Mouse (Mus musculus): ENCODE measurements around the gene Cfap70.

The Cfap70 gene

DNA sequence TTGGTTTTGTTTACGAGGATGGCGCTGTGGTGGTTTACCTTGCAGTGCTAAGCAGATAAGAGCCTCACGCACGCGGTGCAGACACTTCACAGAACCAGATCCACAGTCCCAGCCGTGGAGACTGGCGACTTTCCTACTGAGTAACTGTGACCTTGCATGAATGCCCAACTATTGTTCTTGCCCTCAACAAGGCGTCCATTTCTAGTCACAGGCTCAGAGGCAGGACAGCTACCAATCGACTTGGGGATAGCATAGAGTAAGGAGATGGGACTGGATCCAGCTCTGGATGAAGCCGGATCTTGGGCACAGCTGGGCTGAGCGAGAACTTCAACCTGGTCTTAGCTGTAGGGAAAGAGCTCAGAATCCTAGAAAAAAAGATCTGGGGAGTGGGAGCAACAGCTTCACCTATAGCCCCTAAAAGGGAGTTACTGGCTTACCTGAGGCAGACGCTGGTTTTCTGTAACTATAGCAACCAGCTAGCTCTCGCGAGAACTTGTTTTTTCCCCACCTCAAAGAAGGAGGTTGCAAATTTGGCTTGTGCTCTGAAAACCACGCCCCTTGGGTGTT is at the start of gene Cfap70:
Gene Cfap70 (minus strand): TSS at position 462 of the 567 bp plus-strand sequence.
- no peak for DNase-seq (ENCODE audit: low read depth)

DNA sequence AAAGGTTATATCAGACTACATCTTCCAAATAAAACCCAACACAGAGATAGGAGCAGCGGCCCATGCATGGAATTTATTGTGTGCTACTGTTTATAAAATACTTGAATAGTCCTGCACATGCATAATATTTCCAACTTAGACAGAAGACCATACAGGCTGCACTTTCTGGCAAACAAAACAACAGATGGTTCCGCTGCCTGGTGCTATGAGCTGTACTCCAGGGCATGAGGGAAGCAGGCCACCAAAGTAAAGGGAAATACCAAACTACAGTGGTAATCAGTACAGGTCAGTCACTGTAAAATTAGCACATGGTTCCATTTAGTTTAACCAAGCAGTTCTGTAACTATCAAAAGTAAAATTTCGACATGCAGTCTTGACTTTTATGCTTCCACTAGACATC is 48.0 kb upstream of the Cfap70 start:
- no peak for DNase-seq (ENCODE audit: low read depth)

DNA sequence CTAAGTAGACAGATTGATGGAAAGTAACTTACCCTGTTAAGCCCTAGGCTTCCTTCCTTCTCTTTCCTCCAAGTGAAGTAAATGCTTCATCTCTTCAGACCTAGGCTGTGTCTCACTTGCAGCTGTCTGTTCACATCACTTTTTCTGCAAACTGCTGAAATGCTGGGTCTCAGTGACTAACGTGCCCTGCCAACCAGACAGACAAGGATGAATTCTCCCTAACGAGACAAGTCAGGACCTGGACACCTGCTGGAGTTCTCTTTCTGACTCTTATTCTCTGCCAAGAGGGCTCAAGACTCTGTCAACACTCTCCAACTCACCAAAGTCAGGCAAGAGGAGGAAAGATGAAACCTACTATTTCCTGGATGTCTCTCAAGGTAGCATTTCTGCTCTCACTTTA is 44.6 kb upstream of the Cfap70 start, which contains the start of gene Mss51:
Gene Mss51 (minus strand): TSS at position 299 of the 400 bp plus-strand sequence.
- DNase-seq (ENCODE audit: low read depth), result no peak

DNA sequence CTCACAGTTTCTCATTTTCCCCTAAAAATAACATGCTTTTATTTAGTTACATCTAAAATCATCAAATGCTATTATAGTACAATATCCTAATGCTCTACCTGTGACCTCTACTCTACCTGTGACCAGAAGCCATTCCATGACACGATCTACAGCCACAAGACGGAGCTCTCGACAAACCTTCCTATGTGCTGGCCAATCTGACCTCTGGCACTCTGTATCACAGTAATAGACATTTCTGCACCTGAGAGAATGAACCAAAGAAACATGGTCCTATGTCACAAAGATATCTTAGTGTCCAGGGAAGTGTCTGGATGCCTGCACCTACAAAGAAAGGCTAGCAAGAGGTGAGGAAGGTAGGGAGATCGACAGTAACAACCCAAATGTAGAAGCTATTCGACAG is 34.0 kb upstream of the Cfap70 start:
- no peak for DNase-seq (ENCODE audit: low read depth)

DNA sequence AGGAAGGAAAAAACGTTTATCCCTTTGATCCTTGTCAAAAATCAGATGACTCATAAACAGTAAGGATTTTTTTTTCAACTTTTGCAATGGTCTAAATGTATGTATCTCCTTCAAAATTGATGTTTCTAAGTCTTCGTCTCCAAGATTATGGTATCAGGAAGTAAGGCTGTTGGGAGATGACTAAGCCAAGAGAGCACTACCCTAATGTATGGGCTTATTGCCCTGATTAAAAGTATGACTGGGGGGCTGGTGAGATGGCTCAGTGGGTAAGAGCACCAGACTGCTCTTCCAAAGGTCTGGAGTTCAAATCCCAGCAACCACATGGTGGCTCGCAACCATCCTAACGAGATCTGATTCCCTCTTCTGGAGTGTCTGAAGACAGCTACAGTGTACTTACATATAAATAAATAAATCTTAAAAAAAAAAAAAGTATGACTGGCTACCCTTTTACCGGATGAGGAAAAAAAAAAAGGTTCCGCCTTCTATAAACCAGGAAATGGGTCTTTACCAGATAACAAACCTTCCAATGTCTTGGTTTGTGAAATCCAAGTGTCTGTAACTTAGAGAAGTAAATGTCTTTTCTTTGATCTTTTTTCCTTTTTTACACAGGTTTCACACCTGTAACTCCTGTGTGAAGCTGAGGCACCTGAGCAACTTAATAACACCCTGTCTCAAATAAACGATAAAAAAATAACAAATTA is 30.2 kb upstream of the Cfap70 start:
- no peak for DNase-seq (ENCODE audit: low read depth)

DNA sequence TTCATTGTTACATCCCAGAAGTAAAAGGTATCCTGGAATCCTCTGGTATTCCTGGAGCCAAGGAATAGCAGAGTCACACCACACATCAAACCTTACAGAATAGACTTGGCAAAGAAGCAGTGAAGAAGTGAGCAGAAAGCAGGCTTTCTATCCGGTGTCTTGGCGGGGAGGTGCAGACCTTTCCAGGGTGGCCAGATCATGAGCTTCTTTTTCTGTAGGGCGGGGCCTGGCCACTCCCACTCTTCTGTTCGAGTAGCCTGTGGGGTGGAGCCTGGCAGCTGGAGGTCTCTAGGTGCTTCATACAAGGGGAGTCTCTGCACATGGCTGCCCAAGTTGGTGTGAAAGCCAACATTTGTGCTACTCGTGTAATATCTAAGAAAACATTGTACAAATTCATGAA is 29.2 kb upstream of the Cfap70 start:
- DNase-seq (ENCODE audit: low read depth), result no peak

DNA sequence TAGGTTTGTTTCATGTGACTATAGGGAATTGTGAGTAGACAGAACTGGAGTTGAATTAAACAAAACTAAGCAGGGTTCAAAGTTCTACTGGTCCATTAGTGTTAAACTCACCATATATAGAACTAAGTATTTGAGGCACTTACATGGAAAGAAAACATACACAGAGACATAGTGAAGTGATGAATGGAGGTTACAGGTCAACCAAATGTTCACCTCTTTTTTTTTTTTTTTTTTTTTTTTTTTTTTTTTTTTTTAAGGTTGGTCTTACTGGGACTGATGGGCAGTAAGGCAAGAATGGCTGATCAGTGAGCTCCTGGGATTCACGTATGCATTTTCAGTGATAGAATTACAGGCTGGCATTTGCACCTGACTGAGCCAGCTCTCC is 28.2 kb upstream of the Cfap70 start:
- no peak for DNase-seq (ENCODE audit: low read depth)

DNA sequence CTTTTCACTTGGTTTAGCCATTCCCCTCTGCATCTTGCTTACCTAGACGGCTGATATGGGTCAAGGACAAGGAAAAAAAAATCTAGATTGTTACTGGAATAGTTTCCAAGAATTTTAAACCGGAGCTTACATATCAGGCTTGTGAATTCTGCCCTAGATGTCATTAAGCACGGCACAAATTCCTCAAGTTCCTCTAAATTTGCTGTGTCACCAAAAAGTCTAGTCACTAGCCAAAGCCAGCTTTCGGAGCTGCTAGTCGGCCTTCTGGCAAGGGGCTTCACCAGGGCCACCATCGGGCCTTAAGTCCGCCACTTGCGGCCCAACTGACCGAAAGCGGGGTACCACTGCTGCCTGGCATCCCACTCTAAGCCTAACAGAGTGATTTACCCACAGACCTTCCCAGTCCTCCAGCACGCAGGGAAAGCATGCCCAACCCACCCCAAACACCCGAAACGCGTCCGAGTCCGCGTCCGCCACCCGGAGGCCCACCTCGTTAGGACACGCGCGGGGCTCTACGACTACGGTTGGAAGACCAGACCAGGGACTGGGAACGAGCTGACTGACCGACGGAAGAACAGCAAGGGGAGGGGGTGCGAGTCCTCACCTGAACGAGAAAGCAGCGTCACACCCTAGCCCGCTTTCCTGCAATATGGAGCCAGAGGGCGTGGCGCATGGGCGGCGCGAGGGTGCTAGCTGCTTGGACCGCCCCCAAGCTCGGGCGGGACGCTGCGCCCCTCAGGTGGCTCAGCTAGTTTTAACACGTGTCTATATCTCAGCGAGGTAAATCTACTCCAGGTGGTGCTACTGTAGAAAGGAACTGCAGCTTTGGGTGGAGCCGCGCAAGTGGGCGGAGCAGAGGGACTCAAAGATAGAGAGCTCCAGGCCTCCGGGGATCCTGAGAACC is 27.5 kb upstream of the Cfap70 start, which contains the start of gene Anxa7:
Gene Anxa7 (minus strand): TSS at position 843 of the 904 bp plus-strand sequence.
- peak; percentile 40 for DNase-seq (ENCODE audit: low read depth)

DNA sequence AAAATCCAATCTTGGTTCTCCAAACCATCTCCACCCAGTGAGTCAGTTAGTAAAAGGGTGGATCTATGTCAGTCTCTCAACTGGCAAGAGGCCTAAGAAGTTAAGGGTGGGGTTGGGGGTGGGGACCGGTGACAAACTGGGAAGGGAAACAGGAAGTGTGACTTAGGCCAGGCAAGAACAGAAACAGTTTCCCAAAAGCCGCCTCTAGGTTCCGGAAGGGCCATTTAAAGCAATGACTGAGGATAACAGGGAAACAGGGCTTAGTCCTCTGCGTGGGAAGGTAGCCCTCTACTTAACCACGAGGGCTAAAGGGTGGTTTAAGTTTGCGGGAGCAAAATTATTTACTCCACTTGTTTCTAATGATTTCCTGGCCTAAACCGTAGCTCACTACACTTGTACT is 26.8 kb upstream of the Cfap70 start:
- peak; percentile 63 for DNase-seq (ENCODE audit: low read depth)

DNA sequence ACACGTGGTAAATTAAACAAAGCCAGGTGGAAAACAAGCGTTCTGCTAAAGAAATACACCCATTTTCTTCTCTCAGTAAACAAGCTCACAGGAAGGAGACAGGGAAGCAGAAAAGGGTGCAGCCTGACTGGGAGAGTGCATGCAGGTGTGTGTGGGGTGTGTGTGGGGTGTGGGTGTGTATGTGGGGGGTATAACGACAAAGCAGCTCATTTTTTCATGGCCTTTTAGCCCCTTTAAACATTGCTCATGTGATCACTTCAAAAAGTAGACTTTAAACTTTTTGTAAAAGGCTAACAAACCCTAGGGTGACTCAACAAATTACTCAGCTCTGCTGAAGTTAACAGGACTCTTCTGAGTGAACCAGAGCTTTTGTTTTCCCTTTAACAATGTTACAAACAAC is 26.4 kb upstream of the Cfap70 start:
- DNase-seq (ENCODE audit: low read depth), result no peak

DNA sequence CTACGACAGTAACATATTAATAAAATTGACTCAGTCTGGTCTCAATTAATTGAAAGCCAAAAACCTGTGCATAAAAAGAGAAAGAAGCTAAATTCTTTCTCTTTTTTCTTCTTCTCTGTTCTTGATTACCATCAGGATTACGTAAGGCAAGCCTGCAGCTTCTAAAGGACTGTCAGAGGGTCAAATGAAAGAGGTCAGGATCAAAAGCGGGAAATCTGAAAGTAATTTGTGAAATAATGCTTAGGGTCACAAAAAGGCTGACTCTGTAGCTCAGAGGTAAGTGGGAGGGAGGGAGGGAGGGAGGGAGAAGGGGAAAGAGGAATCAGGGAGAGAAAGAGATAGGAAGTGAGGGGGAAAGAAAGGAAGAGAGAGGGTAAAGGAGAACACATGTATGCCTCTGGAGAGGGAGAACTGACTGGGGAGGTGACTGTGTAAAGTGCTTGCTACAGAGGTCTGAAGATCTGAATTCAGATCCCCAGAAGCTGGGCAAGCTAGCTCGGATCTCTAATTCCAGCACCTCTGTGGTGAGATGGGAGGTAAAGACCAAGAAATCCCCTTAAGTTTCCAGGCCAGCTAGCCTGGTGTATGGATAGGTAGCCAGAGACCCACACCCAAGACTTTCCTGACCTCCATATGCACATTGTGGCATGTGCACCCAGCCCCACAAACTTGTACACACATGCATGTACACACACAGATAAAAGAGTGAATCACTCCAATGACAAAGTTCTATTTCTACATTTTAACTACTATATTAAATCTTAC is 25.4 kb upstream of the Cfap70 start:
- no peak for DNase-seq (ENCODE audit: low read depth)

DNA sequence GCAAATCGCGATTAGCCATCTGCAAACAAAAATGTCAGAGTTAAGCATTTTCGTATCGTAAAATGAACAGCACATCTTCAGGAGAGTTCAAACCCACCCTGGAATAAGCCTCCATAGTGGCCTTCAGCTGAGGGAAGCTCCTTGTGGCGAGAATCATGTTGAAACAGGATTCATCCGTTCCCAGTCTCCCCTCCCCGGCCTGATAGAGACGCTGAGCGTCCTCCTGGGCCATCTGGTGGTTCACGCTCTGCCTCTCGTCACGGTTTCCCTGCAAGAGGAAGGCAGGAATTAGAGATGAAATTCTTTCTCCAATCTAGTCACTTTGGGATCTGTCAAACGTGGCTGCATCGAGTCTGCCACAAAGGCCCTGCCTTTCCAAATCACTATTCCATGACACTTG is 8.2 kb upstream of the Cfap70 start:
- DNase-seq (ENCODE audit: low read depth), result no peak

DNA sequence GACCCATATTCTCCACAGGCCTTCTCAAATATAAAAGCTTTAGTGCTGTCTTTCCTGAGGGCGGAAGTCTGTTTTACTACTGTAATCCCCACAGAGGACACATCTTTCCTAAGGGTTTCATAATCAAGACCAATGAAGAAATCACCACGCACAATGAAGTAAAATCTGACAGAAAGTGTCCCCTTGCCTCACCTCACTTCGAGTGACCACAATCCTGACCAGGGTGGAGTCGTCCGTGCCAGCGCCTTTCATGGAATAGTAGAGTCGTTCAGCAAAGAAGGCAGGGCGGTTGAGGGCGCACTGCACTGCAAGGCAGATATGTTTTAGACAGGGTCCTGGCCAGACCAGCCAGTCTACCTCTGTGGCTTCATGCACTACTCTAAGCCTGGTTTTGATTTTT is 6.4 kb upstream of the Cfap70 start:
- DNase-seq (ENCODE audit: low read depth), result no peak

DNA sequence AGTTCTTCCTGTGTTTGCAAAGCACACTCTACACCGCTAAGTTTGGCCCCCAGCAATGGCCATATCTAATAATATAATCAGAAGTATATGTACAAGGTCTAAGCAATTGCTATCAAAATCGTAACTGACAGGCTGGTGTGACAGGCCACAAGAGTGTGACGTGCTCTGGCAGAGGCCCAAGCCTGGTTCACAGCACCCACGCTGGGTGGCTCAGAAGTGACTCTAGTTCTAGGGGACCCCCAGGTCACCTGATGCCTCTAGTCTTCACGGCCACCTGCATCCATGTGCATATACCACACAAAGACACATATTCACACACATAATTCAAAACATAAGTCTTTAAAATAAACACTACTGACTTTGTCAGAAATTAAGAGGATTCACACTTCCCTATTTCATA is 903 bp upstream of the Cfap70 start:
- DNase-seq (ENCODE audit: low read depth), result no peak

DNA sequence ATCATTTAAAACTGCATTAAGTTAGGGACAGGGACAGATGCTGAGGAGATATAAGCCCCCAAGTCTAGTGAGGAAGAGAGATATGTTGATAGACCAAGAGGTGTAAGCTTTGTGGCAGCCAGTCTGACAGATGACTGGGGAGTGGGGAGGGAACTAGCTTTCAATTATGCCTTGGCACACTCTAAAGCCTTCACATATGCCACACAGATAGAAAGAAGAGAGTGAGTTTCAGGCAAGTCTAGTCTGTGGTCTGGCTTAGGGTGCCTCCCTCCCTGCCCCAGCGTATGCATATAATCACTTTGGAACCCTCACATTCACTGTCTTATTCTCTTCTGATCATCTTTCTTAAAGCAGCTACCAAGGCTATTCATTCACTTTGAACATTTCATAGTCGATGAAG is 724 bp downstream of the Cfap70 start:
- no peak for DNase-seq (ENCODE audit: low read depth)

DNA sequence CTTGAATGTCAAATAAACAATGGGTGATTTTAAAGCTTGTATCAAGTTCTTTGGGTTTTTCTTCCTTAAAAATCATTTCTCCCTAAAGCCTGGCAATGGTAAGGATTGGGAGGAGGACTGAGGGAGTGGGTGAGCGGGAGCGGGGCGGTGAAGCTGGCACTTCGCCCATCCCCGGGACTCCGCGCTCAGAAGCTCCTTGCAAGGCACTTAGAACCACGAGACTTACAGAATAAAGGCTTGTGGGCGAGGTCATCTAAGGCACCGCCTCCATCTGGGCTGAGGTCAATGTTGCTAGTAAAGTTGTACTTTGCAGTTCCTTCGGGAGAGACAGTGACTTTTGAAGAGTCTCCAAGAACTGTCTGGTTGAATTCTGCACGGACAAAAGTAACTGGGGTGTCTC is 4.8 kb downstream of the Cfap70 start:
- no peak for DNase-seq (ENCODE audit: low read depth)

DNA sequence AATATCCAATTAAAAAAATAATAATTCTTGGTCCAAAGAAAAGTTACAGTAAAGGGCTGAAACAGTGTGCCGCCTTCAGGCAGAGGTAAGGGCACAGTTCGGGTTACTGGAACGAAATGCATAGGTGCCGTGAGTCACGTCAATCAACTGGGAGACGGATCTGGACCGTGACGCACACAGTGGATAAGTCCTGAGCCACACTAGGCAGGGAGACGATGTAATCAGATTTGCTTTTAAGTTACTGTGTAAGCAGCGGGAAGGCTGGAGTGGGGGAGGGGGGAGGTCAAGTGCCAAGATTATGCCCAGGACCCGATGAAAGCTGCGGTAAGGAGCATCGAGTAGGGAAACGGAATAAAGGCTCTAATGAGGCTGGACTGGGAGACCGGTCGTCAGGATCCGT is 9.8 kb downstream of the Cfap70 start:
- DNase-seq (ENCODE audit: low read depth), result no peak

DNA sequence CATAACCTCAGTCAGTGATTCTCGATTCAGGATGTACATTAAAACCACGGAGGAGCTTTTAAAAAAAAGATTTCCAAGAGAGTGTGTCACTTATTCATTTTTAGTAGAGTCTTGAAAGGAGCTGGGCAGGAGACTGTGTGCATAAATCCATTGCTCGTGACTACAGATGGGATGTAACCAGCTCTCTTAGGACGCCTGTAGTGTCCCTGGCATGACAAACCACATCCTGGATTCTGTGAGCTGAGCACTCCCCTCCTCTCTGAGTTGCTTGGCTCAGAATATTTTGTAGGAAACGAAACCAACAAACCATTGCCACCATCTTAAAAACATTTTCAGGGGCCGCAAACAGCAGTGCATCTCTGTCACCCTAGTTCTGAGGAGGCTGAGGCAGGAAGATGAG is 15.1 kb downstream of the Cfap70 start:
- DNase-seq (ENCODE audit: low read depth), result no peak

DNA sequence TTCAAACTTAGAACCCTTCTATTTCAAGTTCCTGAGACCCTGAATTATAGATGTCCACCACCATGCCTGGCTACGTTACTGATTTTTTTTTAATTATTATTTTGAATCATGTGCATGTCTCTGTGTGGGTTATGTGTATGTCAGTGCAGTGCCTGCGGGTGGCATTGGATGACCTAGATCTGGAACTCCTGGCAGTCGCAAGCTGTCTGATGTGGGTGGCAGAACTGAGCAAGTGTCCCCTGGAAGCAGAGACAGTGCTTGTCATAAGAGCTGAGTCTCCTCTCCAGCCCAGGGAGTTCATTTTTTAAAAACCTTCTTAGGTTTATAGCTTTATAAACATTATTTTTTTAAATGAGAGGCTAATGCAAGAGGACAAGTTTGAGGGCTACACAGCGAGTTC is 19.6 kb downstream of the Cfap70 start:
- no peak for DNase-seq (ENCODE audit: low read depth)

DNA sequence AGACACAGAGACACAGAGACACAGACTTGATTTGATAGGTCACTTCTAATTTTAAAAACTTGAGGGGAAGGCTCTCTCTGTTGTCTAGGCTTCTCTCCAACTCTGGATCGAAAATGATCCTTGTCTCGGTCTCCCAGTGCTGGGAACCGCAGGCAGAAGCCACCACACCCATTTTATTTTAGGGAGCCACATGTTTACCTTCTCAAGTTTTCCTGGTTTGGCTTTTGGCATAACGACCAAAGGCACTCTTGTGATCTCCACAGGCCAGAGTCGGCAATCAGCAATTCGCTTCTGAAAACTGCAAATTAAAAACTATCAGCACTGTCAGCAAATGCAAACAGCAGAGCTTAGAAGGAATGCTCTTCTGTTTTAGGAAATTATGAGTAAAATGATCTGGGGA is 20.3 kb downstream of the Cfap70 start:
- DNase-seq (ENCODE audit: low read depth), result peak; percentile 85

DNA sequence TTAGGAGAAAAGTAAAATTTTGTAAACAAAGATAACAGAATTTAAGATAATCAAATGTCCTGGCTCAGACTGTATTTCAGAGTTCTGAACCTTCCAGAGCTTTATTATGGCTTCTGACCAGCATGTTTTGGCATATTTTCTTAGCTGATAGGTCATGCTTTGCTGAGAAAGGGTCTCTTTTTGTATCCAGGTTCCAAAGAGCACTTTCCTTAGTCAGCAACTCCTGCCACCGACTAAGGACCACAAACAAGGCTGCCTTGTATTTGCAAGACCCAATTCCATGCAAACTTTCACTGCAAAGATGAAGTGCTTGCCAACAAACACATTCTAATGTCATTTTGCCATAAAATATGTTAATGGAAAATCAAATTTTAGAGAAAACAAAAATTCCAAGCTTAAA is 22.2 kb downstream of the Cfap70 start:
- DNase-seq (ENCODE audit: low read depth), result peak; percentile 79

DNA sequence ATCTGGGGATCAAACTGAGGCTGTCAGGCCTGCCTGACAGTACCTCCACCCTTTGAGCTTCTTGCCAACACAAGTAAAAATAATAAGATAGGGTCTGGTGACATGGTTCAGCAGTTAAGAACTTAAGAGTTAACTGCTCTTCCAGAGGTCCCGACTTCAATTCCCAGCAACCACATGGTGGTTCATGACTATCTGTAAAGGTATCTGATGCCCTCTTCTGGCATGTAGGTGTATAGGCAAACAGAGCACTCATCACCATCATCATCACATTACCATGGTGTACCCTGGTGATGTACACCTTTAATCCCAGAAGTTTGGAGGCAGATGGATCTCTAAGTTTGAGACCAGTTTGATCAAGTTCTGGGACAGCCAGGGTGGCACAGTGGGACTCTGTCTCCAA is 23.4 kb downstream of the Cfap70 start:
- no peak for DNase-seq (ENCODE audit: low read depth)

All from fibroblast of lung, adult 2 months (primary cell).